Mouse (Mus musculus): ENCODE data around the gene Col9a1.

Gene Col9a1

DNA sequence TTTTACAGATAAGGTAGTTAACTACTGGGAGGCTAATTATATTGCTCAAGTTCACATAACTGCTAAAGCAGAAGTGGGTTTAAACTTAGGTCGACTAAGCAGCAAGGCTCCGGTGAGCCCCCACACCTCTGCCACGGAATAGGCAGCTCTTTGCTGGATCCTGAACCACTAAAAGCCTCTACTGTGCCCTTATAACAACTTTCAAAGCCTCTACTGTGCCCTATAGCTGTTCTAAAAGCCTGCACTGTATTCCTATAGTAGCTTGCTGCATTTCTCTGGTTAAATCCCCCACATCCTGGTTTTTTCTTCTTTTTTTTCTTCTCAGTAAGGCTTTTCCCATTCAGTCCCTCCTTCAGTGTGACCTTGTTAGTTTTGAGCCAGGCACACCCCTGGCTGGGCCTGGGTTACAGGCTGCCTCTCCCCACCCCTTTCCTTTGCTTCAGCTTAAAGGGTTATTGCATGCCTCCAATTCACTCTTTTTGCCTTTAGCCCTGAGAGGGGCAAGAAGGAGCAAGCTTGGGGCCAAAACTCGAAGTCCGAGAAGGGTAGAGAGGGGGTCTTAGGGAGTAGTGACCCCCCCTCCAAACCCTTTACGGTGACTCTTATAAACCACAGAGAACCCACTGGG, at the start of gene Col9a1:
Gene Col9a1, plus strand, starts transcription at position 387 of the 628 bp plus-strand sequence.
- no peak for DNase-seq (ENCODE audit: low spot score)

DNA sequence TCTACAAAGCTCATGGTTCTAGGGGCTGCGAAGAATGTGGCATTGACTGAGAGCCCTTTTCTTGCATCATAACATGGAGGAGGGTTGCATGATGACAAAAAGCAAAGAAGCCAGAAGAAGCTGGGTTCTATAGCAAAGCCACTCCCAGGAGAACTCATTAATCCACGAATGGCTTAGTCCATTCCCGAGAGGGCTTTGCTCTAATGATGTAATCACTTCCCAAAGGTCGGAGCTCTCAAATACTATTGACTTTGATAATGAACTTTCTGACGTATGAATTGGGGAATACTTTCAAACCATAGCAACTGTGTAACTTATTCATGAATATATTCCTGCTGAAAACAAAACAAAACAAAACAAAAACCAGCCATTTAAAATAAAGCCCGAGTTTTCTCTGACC, 49.5 kb upstream of the Col9a1 start:
- no peak for DNase-seq (ENCODE audit: low spot score)

DNA sequence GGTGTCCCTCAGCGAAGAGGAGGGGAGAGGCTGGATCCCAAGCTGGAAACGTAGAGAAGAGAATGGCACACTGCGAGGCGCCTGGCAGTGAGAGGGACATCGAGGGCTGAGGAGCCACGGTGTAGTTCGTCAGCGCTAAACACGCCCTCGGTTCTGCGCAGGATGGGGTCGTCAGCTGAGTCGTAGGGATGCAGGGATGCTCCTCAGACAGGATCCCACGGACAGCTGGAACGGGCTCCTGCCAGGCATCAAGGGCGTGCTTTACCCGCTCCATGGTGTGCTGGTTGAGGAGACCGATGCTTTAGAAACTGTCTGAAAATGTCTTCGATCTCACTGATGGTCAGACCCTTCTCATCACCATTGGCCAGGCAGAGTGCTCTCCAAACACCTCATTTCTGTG, 43.6 kb upstream of the Col9a1 start:
- DNase-seq (ENCODE audit: low spot score): no peak

DNA sequence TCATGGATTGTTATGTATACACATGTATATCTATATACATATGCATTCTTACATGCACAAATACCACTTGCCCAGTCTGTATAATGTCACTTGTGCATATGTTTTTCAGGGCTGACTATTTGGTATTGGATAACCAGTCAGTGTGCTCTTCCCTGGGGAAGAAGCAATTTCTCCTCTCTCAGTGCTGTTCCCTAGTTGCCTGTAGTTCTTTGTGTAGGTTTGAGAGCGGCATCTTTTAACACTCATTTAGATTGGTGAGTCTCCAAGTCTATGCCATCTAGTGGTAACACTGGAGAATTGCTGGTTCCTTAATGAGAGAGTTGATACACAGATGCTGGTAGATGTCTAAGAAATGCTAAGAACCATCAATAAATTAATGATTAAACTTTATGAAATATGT, 42.6 kb upstream of the Col9a1 start:
- no peak for DNase-seq (ENCODE audit: low spot score)

DNA sequence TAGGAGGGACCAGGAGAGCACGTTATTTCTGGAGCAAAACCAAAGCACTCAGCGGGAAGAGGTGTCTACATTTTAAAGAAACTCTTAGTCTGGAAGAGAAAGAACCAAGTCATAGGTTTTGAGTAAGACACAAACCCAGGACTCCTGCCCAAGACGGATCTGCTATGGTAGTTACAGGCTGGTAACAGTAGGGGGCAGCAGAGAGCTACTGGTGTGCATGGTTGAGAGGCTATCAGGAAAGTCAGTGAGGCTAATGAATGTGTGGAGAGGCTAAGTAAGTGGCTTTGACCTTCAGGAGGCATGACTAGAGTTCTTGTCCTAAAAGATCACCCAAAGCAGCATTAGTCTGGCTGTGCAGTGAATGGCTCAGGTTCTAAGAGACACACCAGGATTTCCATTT, 40.3 kb upstream of the Col9a1 start:
- peak; percentile 24 for DNase-seq (ENCODE audit: low spot score)

DNA sequence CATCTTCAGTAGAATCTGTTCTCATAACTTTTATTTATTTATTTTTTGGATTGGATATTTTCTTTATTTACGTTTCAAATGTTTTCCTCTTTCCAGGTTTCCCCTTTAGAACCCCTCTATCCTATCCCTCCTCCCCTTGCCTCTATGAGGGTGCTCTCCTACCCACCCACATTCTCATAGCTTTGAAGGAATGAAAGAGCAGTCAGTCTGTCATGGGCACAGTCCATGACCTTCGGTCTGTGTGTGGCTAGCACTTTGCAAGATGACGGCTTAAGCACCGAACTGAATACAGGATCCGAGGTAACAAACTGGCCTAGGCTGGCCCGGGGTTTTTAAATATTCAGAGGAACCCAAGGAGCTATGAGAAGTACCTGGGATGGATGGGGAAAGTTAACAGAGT, 36.9 kb upstream of the Col9a1 start:
- DNase-seq (ENCODE audit: low spot score): no peak

DNA sequence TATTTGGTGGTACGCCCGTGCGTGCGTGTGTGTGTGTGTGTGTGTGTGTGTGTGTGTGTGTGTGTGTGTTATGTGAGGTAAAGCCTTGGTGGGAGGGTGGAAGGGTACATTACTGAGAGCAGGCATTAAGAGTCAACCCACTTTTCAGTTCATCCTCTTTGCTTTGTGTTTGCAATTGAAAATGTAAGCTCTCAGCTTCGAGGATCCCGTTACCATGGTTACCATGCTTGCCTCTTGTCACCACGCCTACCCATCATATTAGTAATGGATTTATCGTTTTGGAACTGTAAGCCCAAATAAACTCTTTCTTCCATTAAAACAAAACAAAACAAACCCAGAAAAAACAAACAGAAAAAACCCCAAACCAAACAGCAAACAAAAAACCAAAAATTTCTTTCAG, 33.9 kb upstream of the Col9a1 start:
- no peak for DNase-seq (ENCODE audit: low spot score)

DNA sequence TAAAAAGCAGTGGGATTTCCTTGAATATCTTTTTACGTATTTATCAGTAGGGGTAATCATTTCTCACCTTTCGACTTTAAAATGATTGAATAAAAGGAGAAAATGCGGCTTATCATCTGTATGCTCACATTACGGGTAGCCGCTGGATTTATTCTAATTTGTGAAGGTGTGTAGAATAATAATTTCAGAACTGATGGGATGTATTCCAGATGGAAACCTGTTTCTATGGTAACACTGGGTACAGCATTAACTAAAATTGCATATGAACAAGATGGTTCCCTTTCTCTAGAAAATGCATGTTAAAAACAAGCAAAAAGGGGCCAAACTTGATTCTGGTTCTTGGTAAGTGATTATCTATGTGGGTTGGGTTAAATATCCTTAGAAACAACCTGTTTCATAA, 19.7 kb upstream of the Col9a1 start:
- no peak for DNase-seq (ENCODE audit: low spot score)

DNA sequence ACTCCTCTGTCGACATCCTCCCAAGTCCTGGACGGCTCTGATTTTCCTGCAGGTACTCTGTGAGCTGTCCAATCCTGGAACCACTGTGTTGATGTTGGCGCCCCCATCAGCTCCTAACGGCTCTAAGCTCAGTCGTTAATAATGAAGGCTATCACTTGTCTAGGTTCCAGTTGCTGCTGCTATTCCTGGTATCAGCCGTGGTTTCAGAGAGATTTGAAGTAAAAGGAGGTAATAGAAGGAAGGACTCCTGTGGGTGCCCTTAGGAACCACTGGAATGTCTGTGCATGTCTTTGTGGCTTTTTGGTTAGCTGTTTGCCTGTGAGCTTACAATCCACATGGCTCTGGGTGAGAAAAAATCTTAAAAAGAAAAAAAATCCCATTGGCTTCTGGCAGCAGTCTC, 8.0 kb upstream of the Col9a1 start:
- DNase-seq (ENCODE audit: low spot score): no peak

DNA sequence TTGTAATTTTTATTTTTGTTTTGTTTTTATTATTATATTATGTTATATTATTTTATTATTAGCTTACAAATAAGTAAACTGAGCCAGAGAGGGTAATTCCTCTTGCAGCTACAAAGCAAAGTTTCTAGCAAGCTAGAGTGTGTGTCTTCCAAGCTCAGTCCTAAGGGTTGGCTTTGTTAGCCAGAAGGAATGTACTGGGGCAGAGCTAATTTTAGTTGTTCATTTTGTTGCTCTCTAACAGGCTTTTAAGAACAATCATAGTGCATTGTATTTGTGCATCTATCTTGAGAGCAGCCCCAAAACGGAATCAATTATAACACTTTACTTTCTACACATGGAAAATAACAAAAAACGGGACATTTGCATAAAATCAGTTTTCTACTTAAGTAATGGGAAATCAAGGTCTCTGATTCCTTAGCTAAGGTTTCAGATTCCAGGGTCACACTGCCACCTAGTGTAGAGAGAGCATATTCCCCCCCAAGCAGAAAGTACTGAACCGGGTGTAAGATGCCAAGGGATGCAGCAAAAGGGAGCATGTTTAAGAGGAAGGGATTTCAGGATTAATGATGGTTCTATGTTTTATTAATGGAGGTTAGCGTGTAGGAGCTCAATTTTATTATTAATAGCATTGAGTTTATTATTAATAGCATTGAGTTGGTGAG, 6.1 kb upstream of the Col9a1 start:
- DNase-seq (ENCODE audit: low spot score): no peak

DNA sequence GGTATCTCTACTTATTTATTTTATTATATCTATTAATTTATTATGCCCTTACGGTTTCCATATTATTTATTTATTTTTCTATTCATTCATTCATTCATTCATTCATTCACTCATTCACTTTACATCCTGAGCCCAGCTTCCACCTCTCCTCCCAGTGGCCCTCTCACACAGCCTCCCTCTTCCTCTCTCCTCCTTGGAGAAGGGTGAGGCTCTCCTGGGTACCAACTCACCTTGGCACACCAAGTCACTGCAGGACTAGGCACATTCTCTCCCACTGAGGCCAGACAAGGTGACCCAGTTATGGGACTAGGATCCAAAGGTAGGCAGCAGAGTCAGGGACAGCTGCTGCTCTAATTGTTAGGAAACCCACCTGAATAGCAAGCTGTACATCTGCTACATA, 5.5 kb upstream of the Col9a1 start:
- DNase-seq (ENCODE audit: low spot score): no peak

DNA sequence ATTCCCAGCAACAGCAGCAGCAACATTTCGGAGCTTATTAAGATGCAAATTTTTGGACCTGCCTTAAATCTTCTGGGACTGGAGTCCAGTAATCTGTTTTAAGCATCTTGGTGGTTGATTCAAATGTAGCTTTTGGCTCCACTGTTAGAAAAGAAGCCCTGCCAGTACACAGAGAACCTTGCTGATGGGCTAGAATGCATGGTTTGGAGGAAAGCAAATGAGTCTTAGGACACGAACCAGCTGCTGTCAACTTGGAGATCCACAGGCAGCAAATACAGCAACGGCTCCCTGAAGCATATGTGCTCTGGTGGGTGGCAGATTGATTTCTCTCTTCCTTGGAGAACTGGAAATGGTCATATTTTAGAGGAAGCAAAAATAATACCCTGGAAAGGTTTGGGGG, 4.8 kb upstream of the Col9a1 start:
- no peak for DNase-seq (ENCODE audit: low spot score)

DNA sequence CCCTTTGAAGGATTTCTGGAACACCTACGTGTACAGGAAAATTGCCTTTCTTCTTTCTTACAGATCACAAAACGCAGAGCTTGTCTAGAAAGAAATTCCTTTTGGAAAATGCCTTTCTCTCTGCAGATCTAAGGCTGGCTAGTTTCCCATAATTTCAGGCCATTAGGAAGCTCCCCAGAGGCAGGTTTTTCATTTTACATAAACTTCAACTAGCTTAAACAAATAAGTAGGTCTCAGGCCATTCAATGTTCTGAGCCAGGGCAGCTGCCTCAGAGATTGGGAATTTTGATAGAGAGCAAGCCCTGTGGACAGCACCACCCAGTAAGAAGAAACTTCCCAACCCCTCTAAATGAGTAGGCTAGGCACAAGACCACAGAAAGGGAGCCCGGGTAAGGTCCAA, 1.6 kb upstream of the Col9a1 start:
- no peak for DNase-seq (ENCODE audit: low spot score)

DNA sequence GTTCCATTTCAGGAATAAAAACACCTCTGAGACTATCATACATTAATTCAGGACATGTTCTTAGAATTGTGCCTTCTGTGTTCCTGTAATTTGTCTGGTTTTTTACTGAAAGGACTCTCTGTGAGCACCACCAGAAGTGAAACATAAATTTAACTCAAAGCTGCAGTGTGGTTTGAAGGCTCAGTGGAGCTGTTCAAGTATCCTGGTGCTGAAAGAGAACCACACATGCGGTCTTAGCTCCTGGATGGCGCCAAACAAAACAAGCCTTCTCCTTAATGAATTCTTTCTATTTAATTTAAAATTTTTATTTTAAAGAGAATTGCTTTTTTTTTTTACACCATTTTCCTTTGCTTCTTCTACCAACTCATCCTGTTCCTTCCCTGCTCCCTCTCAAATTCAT, 2.4 kb downstream of the Col9a1 start:
- peak; percentile 9 for DNase-seq (ENCODE audit: low spot score)

DNA sequence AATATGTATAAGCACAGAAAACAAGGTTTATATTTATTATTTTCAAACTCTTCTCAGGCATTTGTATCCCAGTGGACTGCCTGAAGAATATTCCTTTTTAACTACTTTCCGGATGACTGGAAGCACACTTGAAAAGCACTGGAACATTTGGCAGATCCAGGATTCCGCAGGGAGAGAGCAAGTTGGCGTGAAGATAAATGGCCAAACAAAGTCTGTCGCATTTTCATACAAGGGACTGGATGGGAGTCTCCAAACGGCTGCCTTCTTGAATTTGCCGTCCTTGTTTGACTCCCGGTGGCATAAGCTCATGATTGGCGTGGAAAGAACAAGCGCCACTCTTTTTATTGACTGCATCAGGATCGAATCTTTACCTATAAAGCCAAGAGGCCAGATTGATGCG, 7.6 kb downstream of the Col9a1 start:
- DNase-seq (ENCODE audit: low spot score): no peak

DNA sequence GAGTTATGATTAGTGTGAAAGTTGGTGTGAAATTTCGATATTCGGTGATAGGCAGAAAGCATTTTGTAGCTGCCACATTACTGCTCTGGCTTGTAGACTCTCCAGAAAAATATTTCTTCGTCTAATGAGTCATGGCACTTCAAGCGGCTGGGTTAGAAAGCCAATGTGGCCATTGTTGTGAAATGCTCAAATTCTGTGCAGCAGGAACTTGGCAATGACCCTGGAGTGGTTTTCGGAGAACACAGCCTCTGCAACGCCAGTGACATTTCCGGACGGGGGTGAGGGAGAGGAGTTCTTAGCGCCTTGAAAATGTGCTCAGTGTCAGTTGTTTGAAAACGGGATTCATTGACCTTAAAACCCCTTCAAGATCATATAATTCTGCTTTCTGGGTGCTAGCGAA, 9.6 kb downstream of the Col9a1 start:
- DNase-seq (ENCODE audit: low spot score): no peak

DNA sequence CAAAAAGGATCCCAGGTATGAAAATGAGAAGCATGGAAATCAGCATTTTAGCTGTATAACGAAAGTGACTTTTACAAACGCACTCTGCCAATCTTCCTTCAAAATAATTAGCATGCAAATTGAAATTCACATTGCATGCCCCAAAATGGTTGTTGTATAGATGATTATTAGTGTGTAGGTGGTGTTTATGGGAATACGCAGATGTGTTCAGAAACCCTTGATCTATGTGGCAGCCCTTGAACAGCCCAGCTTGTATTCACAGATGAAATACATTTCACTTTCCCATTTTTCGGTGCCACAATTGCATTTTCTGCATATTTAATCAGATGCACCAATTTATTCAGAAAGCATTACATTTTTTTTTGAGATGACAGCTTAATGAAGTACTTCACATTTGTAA, 14.3 kb downstream of the Col9a1 start:
- DNase-seq (ENCODE audit: low spot score): no peak

DNA sequence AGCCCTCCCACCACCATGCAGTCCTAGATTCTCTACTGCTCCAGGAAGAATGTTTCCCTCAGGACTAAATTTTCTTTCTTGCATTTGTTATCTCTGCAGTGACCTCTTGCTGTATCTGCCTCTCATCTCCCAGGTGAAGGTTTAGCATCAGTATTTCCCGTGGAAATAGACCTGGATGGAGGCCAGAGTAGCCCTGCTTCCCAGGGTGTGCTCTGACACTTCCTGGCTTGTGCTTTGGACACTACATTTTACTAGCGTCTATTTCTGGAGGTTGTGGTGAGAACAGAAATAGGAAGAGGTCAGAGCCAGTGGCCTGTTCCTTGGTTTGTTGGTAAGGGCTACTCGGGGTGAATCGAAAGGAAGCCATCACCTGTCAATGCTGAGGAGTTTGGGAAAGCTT, 16.7 kb downstream of the Col9a1 start:
- no peak for DNase-seq (ENCODE audit: low spot score)

DNA sequence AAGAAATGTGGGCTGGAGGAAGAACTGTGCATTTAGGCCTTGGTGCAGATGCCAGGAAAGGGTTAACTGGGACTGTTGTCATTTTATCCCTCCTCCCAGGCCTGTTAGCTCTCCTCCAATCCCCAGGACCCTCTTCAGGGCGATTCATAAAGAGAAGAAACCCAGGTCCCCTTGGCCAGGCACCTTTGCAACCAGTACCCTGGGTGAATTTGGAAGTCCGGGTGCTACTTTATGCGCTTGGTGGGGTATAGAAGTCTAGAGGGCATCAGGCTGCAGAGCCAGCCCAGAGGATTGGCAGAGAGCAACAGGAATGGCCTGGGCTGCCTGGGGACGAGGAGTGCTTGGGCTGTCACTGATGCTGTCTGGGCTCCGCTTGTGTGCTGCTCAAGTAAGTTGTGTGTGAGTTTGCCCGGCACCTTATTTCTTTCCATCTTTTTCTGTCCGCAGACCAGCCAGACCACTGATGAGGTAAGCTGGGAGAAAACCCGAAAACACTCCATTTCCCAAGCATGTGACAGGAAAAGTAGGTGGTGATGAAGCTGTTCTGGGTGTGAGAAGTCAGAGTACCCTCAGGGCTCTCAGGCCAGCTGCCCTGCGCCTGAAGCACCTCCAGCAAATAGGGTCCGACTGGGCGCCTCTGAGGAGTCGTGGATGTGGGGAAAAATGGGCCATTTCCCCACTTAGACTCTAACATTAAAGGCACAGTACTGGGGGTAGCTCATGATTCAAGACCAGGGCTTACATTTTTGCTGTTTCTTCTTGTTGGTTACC, 17.8 kb downstream of the Col9a1 start:
- DNase-seq (ENCODE audit: low spot score): peak; percentile 5

DNA sequence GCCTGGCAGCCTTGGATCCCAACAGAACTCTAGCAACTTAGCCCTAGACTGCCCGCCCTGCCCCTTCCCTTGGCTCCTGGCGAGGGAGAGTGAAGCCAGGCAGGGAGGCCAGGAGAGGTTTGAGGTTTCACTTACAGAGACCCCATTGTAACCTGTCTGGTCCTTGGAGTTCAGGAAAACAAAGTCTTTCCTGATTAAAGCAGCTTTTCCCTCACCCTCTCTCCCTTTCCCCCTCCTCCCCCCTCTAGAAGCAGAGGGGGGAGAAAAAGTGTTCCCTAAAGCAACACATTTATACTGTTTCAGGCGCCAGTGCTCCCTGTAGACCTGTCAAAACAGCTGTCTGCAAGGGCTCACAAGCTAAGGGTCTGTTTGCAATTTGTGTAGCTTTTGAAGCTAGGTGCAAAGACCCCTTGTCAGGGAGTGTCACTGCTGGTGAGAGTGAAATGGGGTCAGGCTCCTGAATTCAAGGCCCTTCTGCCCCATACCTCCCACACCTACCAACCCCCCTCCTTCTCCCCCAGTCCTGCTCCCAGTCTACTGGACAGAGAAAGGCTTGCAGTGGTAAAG, 18.6 kb downstream of the Col9a1 start:
- DNase-seq (ENCODE audit: low spot score): peak; percentile 22

DNA sequence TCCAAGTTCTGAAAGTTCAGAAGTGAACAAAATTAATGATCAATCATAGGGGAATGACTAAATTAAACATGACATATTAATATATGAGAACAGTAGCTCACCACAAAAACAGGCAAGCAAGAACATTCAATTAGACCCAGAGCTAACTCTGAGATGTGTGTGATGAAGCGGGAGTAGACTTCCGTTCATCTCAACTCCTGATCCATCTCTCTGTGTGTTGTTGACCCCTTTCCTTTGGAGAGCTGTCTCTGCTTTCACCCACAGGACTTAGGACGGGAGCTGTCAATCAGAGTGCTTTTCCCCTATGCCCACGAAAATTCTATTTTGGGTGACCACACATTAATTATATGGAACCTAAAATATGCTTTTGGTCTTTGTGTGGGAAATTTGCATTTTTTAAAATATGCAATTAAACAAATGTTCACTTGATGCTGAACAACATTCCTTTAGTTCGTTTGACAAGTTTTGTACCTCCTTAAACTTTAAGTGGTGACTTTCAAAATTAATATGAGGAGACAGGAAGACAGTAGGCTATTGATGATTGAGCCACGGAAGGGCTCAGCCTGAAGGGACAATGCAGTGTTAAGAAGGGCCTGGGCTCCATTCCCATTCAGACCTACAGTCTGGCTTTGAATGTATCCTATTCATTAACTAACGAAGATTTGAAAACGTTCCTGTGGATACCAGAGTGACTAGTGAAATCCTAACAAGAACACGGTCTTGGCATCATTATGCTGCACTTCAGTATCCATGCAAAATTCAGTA, 34.4 kb downstream of the Col9a1 start:
- no peak for DNase-seq (ENCODE audit: low spot score)

DNA sequence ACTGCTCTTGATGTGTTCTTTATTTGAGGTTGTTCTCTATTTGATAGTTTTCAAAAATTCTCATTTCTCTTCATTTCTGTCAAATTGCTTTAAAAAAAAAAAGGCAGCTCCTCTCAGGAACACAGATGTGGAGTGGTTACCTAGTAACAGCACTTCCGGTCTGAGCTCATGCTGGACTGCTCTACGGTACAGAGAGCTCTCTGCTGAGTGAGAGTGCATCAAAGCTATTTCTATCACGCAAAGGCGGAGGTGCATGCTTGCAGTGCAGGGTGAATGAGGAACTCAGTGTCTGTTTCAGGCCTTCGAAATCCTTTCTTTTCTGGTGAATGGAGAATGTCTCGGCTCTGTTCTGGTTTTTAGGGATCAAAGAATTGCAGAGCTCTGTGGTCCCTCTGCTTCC, 41.6 kb downstream of the Col9a1 start:
- DNase-seq (ENCODE audit: low spot score): no peak

Data from yolk sac, embryonic 10.5 days (tissue).